Mouse (Mus musculus): ENCODE measurements around the gene Cep350. TPM values are rescaled to one million over a fixed set of nuclear protein-coding genes. Genes with fewer than 3 reads are reported as not detected.

Cep350 gene
- polyA plus RNA-seq, 1 experiment, result 21.3 TPM

GRCm38 (mm10) chr1:155796757-155797405, 176.2 kb downstream of the Cep350 start:
- TF ChIP-seq CTCF (IDR thresholded peaks at IDR 0.05; ENCODE audit: control insufficient read depth, insufficient read depth, low read length), result no peak
- no peak for TF ChIP-seq POLR2A (IDR thresholded peaks at IDR 0.05; ENCODE audit: borderline replicate concordance, control insufficient read depth, low read depth, low read length)
- Histone ChIP-seq H3K4me3 (replicated peaks; ENCODE audit: control insufficient read depth, low read depth, low read length) (no peak overlapping the region), H3K4me1 (ENCODE audit: control insufficient read depth, insufficient read depth, low read length) (no peaks in the 10 kb centered on the region), H3K27ac (ENCODE audit: control insufficient read depth, insufficient read depth, low read depth, low read length, poor library complexity) (no peak overlapping the region)
- 75% methylated on average over 11 of the region's 11 CpGs for WGBS

GRCm38 (mm10) chr1:155795791-155796233, 177.2 kb downstream of the Cep350 start:
- 67% methylated on average over 5 of the region's 5 CpGs for WGBS
- H3K27ac ChIP-seq (ENCODE audit: control insufficient read depth, insufficient read depth, low read depth, low read length, poor library complexity), result no peak overlapping the region

More at GRCm38 (mm10) chr1:155795791-155796233, 177.2 kb downstream of the Cep350 start:
- Histone ChIP-seq H3K4me1 (ENCODE audit: control insufficient read depth, insufficient read depth, low read length) (no peaks in the 10 kb centered on the region), H3K4me3 (replicated peaks; ENCODE audit: control insufficient read depth, low read depth, low read length) (no peak overlapping the region)
- TF ChIP-seq CTCF (IDR thresholded peaks at IDR 0.05; ENCODE audit: control insufficient read depth, insufficient read depth, low read length) (no peak), POLR2A (IDR thresholded peaks at IDR 0.05; ENCODE audit: borderline replicate concordance, control insufficient read depth, low read depth, low read length) (no peak)

Other genes starting within 250 kb of the Cep350 start
- not detected in 2 replicates for gene Lhx4, start 221.6 kb downstream of the Cep350 start, polyA plus RNA-seq (2011; ENCODE audit: insufficient read depth, insufficient read length, low replicate concordance, missing spikeins)
- gene Qsox1, start 160.4 kb downstream of the Cep350 start, polyA plus RNA-seq (2011; ENCODE audit: insufficient read depth, insufficient read length, low replicate concordance, missing spikeins), result 18.1 and 28.2 TPM in 2 replicates
- gene Tor1aip2, start 62.1 kb upstream of the Cep350 start, polyA plus RNA-seq (2011; ENCODE audit: insufficient read depth, insufficient read length, low replicate concordance, missing spikeins), result 35.7 and 50.4 TPM in 2 replicates
- 42.5 and 60.3 TPM in 2 replicates for gene Tor1aip1, start 63.2 kb upstream of the Cep350 start, polyA plus RNA-seq (2011; ENCODE audit: insufficient read depth, insufficient read length, low replicate concordance, missing spikeins)
- not detected in 2 replicates for gene Fam163a, start 231.8 kb upstream of the Cep350 start, polyA plus RNA-seq (2011; ENCODE audit: insufficient read depth, insufficient read length, low replicate concordance, missing spikeins)

All from bone marrow, adult 2 months (tissue).